Mouse (Mus musculus): ENCODE measurements around the gene Sbno2. TPM values are rescaled to one million over a fixed set of nuclear protein-coding genes. Genes with fewer than 3 reads are reported as not detected.
"Not testable (repeated sequence)": the region's sequence is repeated elsewhere in the genome, so short reads cannot be mapped to it uniquely, and the experiment has no call there.

Sbno2 gene
- polyA plus RNA-seq, 1 experiment = 44.6 TPM

- H3ac ChIP-seq (ENCODE audit: control insufficient read depth, insufficient read length) = no peak overlapping the region
Measured at GRCm38 (mm10) chr10:80048834-80049233, 56.5 kb downstream of the Sbno2 start.

GRCm38 (mm10) chr10:80048396-80048795 is 57.0 kb downstream of the Sbno2 start:
- Histone ChIP-seq H3K79me2 (ENCODE audit: control insufficient read depth, insufficient read depth) (no peaks in the 10 kb centered on the region), H3K36me3 (ENCODE audit: control insufficient read depth, insufficient read depth) (no peaks in the 10 kb centered on the region), H3ac (ENCODE audit: control insufficient read depth, insufficient read length) (no peak overlapping the region), H3K4me3 (no peak overlapping the region), H3K4me2 (ENCODE audit: low read depth) (no peak overlapping the region), H3K27me3 (ENCODE audit: control insufficient read depth, insufficient read depth, insufficient read length) (no peaks in the 10 kb centered on the region)
- TF ChIP-seq TCF3 (IDR thresholded peaks at IDR 0.05; ENCODE audit: insufficient read length, low read depth) (no peak), CEBPB (IDR thresholded peaks at IDR 0.05; ENCODE audit: insufficient read depth, poor library complexity, severe bottlenecking) (no peak), MAX (IDR thresholded peaks at IDR 0.05; ENCODE audit: low read depth) (no peak), SRF (IDR thresholded peaks at IDR 0.05; ENCODE audit: control insufficient read depth, insufficient read length, low read depth) (no peak), TCF12 (IDR thresholded peaks at IDR 0.05; ENCODE audit: insufficient read depth, poor library complexity, severe bottlenecking) (no peak), REST (IDR thresholded peaks at IDR 0.05; ENCODE audit: insufficient read depth, insufficient read length) (no peak), MYOG (IDR thresholded peaks at IDR 0.05; ENCODE audit: control insufficient read depth in 1 of 3, insufficient read depth in 1 of 3, insufficient read length in 2 of 3, low read depth in 2 of 3) (no peak), E2F4 (IDR thresholded peaks at IDR 0.05; ENCODE audit: insufficient read depth) (no peak), POLR2AphosphoS2 (IDR thresholded peaks at IDR 0.05; ENCODE audit: insufficient read length, low read depth) (no peak), USF1 (IDR thresholded peaks at IDR 0.05; ENCODE audit: low read depth) (no peak), POLR2A (IDR thresholded peaks at IDR 0.05; ENCODE audit: insufficient read length, low read depth) (no peak), MYOD1 (IDR thresholded peaks at IDR 0.05; ENCODE audit: control insufficient read depth in 1 of 3, insufficient read length in 2 of 3, low read depth in 2 of 3) (no peak)

More at GRCm38 (mm10) chr10:80048834-80049233, 56.5 kb downstream of the Sbno2 start:
- no peak overlapping the region for H3K4me2 ChIP-seq (ENCODE audit: low read depth)
- H3K4me3 ChIP-seq = no peak overlapping the region
- no peaks in the 10 kb centered on the region for H3K36me3 ChIP-seq (ENCODE audit: control insufficient read depth, insufficient read depth)
- TF ChIP-seq TCF3 (IDR thresholded peaks at IDR 0.05; ENCODE audit: insufficient read length, low read depth) (no peak), MYOD1 (IDR thresholded peaks at IDR 0.05; ENCODE audit: control insufficient read depth in 1 of 3, insufficient read length in 2 of 3, low read depth in 2 of 3) (no peak), TCF12 (IDR thresholded peaks at IDR 0.05; ENCODE audit: insufficient read depth, poor library complexity, severe bottlenecking) (no peak), CEBPB (IDR thresholded peaks at IDR 0.05; ENCODE audit: insufficient read depth, poor library complexity, severe bottlenecking) (no peak), POLR2AphosphoS2 (IDR thresholded peaks at IDR 0.05; ENCODE audit: insufficient read length, low read depth) (no peak), USF1 (IDR thresholded peaks at IDR 0.05; ENCODE audit: low read depth) (no peak)
- no peaks in the 10 kb centered on the region for H3K27me3 ChIP-seq (ENCODE audit: control insufficient read depth, insufficient read depth, insufficient read length)
- H3K79me2 ChIP-seq (ENCODE audit: control insufficient read depth, insufficient read depth) = peaks cover 2% of the 10 kb centered on the region

- no peak within 1 kb of the TSS for H3K4me3 ChIP-seq
- H3K4me2 ChIP-seq (ENCODE audit: low read depth) = no peak within 1 kb of the TSS
- no peak for TF ChIP-seq SRF (IDR thresholded peaks at IDR 0.05; ENCODE audit: control insufficient read depth, insufficient read length, low read depth)
- no peak for TF ChIP-seq MYOD1 (IDR thresholded peaks at IDR 0.05; ENCODE audit: control insufficient read depth in 1 of 3, insufficient read length in 2 of 3, low read depth in 2 of 3)
- no peak for TF ChIP-seq POLR2AphosphoS2 (IDR thresholded peaks at IDR 0.05; ENCODE audit: insufficient read length, low read depth)
- TF ChIP-seq E2F4 (IDR thresholded peaks at IDR 0.05; ENCODE audit: insufficient read depth) = no peak
- TF ChIP-seq TCF12 (IDR thresholded peaks at IDR 0.05; ENCODE audit: insufficient read depth, poor library complexity, severe bottlenecking) = no peak
- TF ChIP-seq POLR2A (IDR thresholded peaks at IDR 0.05; ENCODE audit: insufficient read length, low read depth) = no peak
- no peak for TF ChIP-seq REST (IDR thresholded peaks at IDR 0.05; ENCODE audit: insufficient read depth, insufficient read length)
- no peak for TF ChIP-seq USF1 (IDR thresholded peaks at IDR 0.05; ENCODE audit: low read depth)
- no peaks in the 10 kb centered on the region for H3K27me3 ChIP-seq (ENCODE audit: control insufficient read depth, insufficient read depth, insufficient read length)
- H3ac ChIP-seq (ENCODE audit: control insufficient read depth, insufficient read length) = no peak within 1 kb of the TSS
- H3K79me2 ChIP-seq (ENCODE audit: control insufficient read depth, insufficient read depth) = no peaks in the 10 kb centered on the region
- no peaks in the 10 kb centered on the region for H3K36me3 ChIP-seq (ENCODE audit: control insufficient read depth, insufficient read depth)
Measured at GRCm38 (mm10) chr10:80047041-80047565, 58.3 kb downstream of the Sbno2 start, which contains the start of gene Gpx4. TSS of gene Gpx4 (plus strand) at chr10:80047166.

- Histone ChIP-seq H3K79me2 (ENCODE audit: control insufficient read depth, insufficient read depth) (no peaks in the 10 kb centered on the region), H3K36me3 (ENCODE audit: control insufficient read depth, insufficient read depth) (no peaks in the 10 kb centered on the region), H3K27me3 (ENCODE audit: control insufficient read depth, insufficient read depth, insufficient read length) (no peaks in the 10 kb centered on the region), H3K4me3 (no peak overlapping the region), H3K4me2 (ENCODE audit: low read depth) (no peak overlapping the region), H3ac (ENCODE audit: control insufficient read depth, insufficient read length) (no peak overlapping the region)
- TF ChIP-seq MAX (IDR thresholded peaks at IDR 0.05; ENCODE audit: low read depth) = no peak
- TF ChIP-seq E2F4 (IDR thresholded peaks at IDR 0.05; ENCODE audit: insufficient read depth) = no peak
- TF ChIP-seq TCF3 (IDR thresholded peaks at IDR 0.05; ENCODE audit: insufficient read length, low read depth) = no peak
- no peak for TF ChIP-seq CEBPB (IDR thresholded peaks at IDR 0.05; ENCODE audit: insufficient read depth, poor library complexity, severe bottlenecking)
- TF ChIP-seq REST (IDR thresholded peaks at IDR 0.05; ENCODE audit: insufficient read depth, insufficient read length) = no peak
- TF ChIP-seq SRF (IDR thresholded peaks at IDR 0.05; ENCODE audit: control insufficient read depth, insufficient read length, low read depth) = no peak
- TF ChIP-seq MYOD1 (IDR thresholded peaks at IDR 0.05; ENCODE audit: control insufficient read depth in 1 of 3, insufficient read length in 2 of 3, low read depth in 2 of 3) = no peak
- TF ChIP-seq POLR2A (IDR thresholded peaks at IDR 0.05; ENCODE audit: insufficient read length, low read depth) = no peak
- TF ChIP-seq MYOG (IDR thresholded peaks at IDR 0.05; ENCODE audit: control insufficient read depth in 1 of 3, insufficient read depth in 1 of 3, insufficient read length in 2 of 3, low read depth in 2 of 3) = no peak
- no peak for TF ChIP-seq TCF12 (IDR thresholded peaks at IDR 0.05; ENCODE audit: insufficient read depth, poor library complexity, severe bottlenecking)
- no peak for TF ChIP-seq USF1 (IDR thresholded peaks at IDR 0.05; ENCODE audit: low read depth)
- no peak for TF ChIP-seq POLR2AphosphoS2 (IDR thresholded peaks at IDR 0.05; ENCODE audit: insufficient read length, low read depth)
Measured at GRCm38 (mm10) chr10:80045766-80046165, 59.6 kb downstream of the Sbno2 start.

GRCm38 (mm10) chr10:80045364-80045763 is 60.0 kb downstream of the Sbno2 start:
- H3K79me2 ChIP-seq (ENCODE audit: control insufficient read depth, insufficient read depth); H3K4me3 ChIP-seq; H3K36me3 ChIP-seq (ENCODE audit: control insufficient read depth, insufficient read depth); H3K4me2 ChIP-seq (ENCODE audit: low read depth); H3K27me3 ChIP-seq (ENCODE audit: control insufficient read depth, insufficient read depth, insufficient read length); H3ac ChIP-seq (ENCODE audit: control insufficient read depth, insufficient read length): not testable (repeated sequence)
